Mouse (Mus musculus): ENCODE measurements around the gene E130114P18Rik.

Gene E130114P18Rik

GRCm38 (mm10) chr4:97777706-97778176 is at the start of gene E130114P18Rik:
E130114P18Rik (minus strand) TSS chr4:97778078.
- peak; percentile 39 for DNase-seq

DNA sequence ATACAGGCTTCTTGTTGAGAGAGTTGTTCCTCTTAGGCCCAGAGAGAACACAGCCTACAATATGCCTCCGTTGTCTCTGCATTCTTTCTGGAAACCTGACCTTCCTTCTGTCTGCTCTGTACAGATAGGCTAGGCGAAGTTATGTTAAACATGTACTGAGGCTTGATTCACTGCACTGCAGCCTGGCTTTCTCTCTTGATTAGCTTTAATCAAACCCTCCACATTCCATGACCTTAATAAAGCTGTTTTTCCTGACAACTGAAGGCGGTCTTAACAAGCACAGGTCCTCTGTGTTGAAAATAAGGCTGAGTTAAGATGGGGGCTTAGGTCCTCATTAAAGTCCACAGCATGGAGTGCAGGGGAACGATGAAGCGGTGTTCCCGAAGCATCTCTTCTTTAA is 49.2 kb upstream of the E130114P18Rik start:
- DNase-seq, result no peak

DNA sequence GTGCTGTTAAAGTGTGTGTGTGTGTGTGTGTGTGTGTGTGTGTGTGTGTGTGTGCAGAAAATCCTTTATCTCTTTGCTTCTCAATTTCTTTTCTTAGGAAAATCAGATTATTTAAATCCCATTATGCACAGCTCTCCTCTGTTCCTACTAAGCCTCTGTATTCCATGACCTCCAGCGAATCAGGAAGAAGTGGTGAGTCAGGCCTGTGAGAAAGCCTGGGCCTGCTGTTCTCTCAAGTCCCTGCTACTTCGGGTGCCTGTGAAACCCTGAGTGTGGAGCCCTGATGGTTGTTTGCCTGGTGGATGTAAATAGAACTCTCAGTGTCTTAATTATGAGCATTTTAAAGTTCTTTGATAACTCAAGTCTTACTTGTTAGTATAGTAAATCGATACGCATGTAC is 48.0 kb upstream of the E130114P18Rik start:
- no peak for DNase-seq

DNA sequence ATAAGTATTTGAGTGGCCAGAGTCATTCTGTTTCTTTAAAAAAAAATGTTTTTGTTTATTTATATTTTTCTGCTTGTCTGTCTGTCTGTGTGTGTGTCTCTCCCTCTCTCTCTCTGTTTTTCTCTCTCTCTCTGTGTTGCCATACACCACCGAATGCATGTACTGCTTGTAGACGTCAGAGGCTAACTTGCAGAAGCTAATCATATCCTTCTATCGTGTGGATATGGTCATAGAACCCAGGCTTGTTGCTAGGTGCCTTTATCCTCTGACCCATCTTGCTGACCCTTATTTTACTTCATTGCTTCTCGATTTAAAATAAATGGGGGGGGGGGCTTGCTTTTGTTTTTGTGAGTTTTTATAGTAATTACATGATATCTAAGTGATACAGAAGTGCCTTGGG is 47.6 kb upstream of the E130114P18Rik start:
- DNase-seq, result no peak

- no peak for DNase-seq
Observed at GRCm38 (mm10) chr4:97824451-97824850, 46.6 kb upstream of the E130114P18Rik start.

GRCm38 (mm10) chr4:97823512-97823911 is 45.6 kb upstream of the E130114P18Rik start:
- no peak for DNase-seq

GRCm38 (mm10) chr4:97821556-97822251 is 43.8 kb upstream of the E130114P18Rik start:
- DNase-seq, result no peak

DNA sequence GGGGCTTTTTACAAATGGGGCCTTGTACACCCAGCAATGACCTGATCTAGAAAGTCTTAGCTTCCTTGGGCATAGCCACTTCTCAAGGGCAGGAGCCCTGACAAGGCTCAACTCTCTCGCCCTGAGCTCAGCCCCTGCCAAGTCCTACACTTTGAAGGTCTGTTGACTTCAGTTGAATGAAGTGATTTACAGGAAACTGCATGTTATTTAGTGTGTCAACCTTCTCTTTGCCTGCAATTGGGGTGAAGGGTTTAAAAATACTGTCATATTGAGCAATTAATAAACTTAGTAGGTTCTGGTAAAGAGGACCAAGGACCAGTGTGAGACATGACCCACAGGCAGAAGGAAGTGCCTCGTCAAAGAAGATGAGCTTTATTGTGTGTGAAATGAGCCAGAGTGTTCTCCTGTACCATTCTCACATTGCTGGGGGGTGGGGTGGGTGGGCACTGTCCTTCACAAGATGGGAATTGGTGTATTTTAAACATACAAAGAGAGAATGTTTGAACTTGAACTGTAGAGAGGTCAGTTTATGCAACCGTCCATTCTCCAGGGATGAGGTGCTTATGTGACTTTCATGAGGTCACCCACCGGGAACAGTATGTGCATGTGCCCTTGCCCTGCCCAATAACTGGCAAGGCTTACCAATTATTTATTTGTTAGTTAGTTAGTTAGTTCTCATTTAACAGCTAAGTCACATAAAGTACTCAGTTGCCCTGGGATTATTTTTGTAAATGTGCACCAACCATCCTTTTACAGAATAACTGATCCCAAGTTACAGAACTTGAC is 42.8 kb upstream of the E130114P18Rik start:
- DNase-seq, result no peak

DNA sequence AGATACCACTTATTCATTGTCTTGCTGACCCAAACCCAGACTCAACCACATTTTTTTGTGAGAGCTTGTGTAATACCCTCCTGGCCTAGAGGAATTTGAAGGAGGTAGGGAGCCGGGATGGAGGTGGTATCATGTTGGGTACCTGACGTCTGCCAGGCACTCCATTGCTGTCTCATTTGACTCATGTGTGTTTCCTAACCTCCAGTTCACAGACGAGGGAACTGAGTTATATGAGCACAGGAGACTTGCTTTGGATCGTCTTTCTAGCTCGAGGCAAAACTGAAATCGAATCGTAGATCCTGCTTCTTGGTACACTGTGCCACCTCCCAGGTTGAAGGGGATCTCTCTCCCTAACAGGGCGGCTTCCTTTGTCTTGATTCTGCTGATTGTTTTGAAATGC is 41.2 kb upstream of the E130114P18Rik start:
- no peak for DNase-seq

- no peak for DNase-seq
Observed at GRCm38 (mm10) chr4:97818498-97818897, 40.6 kb upstream of the E130114P18Rik start.

DNA sequence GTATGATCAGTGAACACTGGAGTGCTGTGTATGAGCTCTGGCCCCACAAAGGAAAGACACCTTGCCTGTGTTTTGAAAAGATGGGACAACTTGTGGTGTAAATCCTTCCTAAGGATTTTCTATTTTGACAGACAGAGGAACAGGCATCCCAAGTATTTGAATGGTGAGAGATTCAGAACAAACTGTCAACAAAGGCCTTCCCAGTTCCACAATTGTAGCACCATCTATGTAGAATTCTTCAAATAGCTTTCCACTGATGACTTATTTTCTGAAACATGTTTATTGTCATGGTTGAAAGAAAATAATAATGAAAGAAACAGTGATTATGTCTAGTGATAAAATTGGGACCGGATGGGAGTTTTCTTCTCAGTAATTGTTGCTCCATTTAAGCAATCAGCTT is 39.9 kb upstream of the E130114P18Rik start:
- DNase-seq, result no peak

- no peak for DNase-seq
Observed at GRCm38 (mm10) chr4:97816753-97817152, 38.9 kb upstream of the E130114P18Rik start.

DNA sequence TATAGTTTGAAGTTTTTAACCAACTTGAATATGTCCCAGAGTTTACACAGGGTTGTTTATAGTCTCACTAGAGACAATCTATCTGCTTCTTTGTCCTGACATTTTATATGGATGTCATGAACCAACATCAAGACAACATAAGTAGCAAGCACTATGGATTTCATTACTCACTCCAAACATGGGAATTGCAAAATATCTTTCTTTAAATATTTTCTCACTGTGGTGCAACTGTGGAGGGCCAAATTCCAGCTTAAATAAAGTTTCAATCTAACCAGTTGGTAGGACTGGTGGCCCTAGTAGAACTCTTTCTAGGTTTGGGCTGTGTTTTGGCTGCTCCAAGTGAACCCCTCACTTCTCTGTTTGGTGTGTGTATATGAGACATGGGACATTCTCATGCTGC is 38.1 kb upstream of the E130114P18Rik start:
- DNase-seq, result no peak

GRCm38 (mm10) chr4:97814515-97814914 is 36.6 kb upstream of the E130114P18Rik start:
- DNase-seq, result no peak

DNA sequence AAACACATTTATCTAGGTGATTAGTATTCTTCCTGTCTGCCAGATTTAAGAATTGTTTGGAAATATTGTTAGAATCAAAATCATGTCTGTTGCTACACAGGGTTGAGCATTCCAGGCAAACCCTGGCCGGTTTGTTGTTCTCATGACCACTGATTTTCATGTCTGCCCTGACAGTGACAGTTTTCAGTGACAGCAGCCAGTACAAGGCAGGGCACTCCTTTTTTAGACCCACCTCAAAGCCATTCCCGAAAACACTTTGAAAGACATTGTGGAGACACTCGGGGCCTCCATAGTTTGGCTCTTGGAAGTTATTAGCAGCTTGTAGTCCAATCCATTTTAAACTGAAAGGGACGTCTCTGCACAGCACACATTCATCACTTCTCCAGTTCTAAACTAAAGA is 36.1 kb upstream of the E130114P18Rik start:
- DNase-seq, result no peak

DNA sequence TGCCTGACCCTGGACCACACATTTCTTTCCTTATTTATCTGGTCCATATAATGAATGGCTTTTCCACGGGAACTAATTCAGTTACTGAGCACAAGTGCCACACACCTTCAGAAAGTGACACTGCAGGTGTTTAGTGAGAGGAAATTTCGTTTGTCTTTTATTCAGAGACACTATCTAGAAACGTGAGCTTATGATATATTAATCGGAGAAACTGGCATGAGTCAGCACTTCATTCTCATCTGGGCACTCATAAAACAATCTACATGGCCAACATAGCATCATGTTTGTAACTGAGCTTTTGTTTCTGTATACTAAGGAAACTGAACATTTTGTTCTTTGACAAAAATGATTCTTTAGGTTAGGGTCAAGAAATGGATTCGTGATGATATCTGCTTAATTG is 35.2 kb upstream of the E130114P18Rik start:
- DNase-seq, result no peak

GRCm38 (mm10) chr4:97810348-97810939 is 32.6 kb upstream of the E130114P18Rik start:
- DNase-seq, result no peak

- no peak for DNase-seq
Observed at GRCm38 (mm10) chr4:97809582-97810295, 31.9 kb upstream of the E130114P18Rik start.

- DNase-seq, result no peak
Observed at GRCm38 (mm10) chr4:97808885-97809284, 31.0 kb upstream of the E130114P18Rik start.

- DNase-seq, result no peak
Observed at GRCm38 (mm10) chr4:97806924-97807323, 29.0 kb upstream of the E130114P18Rik start.

GRCm38 (mm10) chr4:97805896-97806808 is 28.3 kb upstream of the E130114P18Rik start:
- DNase-seq, result no peak

DNA sequence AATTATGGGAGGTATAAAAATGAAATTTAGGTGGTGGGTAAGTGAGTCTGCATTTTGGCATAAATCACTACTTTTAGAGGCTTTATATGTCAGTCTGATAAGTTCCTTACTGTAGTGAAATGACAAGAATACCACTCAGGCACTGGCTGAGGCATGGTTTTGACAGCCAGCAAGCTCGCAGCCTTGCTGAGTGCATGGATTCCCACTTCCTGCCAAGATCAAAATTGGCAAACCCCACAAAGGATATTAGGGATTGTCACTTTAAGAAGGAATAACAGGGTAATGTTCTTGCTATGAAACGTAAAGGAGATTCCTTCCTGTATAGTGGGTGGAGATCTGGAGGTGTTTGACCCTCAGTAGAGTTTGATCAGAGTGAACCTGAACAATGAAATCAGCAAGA is 27.4 kb upstream of the E130114P18Rik start:
- DNase-seq, result no peak
